In genomic region chr2:28066686-28067085, GRCm38 (mm10) we compare ENCODE assay signal across 18 mouse cellular contexts. TPM values are rescaled to one million over a fixed set of nuclear protein-coding genes. Genes with fewer than 3 reads are reported as not detected.
A peak's percentile ranks its signal among the peaks of the same experiment; 100 is the strongest.
DNase-seq lines count a peak whose midpoint lies in the region; ATAC-seq lines count a peak whose summit lies in the region.
"Had no signal": no experiment of that assay in that cellular context is flagged by ENCODE, and none has a peak within 500 bp of the region (broad histone marks: within the 10 kb centered on the region; RNA-seq: fewer than 3 reads in every experiment).

No protein-coding gene starts in this region.

- peaks cover 82% of the 10 kb centered on the region for H3K4me1 ChIP-seq in liver, embryonic 12.5 days
- peaks cover 25% of the 10 kb centered on the region for H3K4me1 ChIP-seq in forebrain, embryonic 13.5 days
- H3K4me1 ChIP-seq in midbrain, embryonic 16.5 days (ENCODE audit: control insufficient read depth, insufficient read depth, low read length): 0 out of 2 replicates have a peak, but pooled peaks cover 4% of the 10 kb centered on the region
- no peaks in the 10 kb centered on the region for H3K4me1 ChIP-seq in kidney, embryonic 16.5 days (ENCODE audit: insufficient read depth, low read length)
- H3K4me1 ChIP-seq: intestine, embryonic 15.5 days had no signal

- H3K36me3 ChIP-seq in liver, embryonic 12.5 days: no peaks in the 10 kb centered on the region
- no peaks in the 10 kb centered on the region for H3K36me3 ChIP-seq in forebrain, embryonic 13.5 days (ENCODE audit: poor library complexity, severe bottlenecking)
- no peaks in the 10 kb centered on the region for H3K36me3 ChIP-seq in midbrain, embryonic 16.5 days (ENCODE audit: control insufficient read depth, insufficient read depth, low read length)
- no peaks in the 10 kb centered on the region for H3K36me3 ChIP-seq in kidney, embryonic 16.5 days (ENCODE audit: insufficient read depth, low read length)
- H3K36me3 ChIP-seq: embryonic facial prominence, embryonic 10.5 days; heart, embryonic 12.5 days; intestine, embryonic 15.5 days had no signal

- H3K27me3 ChIP-seq in liver, embryonic 12.5 days (replicated peaks): no peaks in the 10 kb centered on the region
- no peaks in the 10 kb centered on the region for H3K27me3 ChIP-seq in forebrain, embryonic 13.5 days
- H3K27me3 ChIP-seq in midbrain, embryonic 16.5 days (ENCODE audit: control insufficient read depth, insufficient read depth, low read depth, low read length): no peaks in the 10 kb centered on the region
- H3K27me3 ChIP-seq in kidney, embryonic 16.5 days (ENCODE audit: insufficient read depth, low read length): no peaks in the 10 kb centered on the region
- H3K27me3 ChIP-seq: heart, embryonic 12.5 days had no signal

- no peak for ATAC-seq in liver, embryonic 12.5 days
- no peak for ATAC-seq in forebrain, embryonic 13.5 days
- ATAC-seq in midbrain, embryonic 16.5 days: no peak
- no peak for ATAC-seq in kidney, embryonic 16.5 days (ENCODE audit: low FRiP score, low TSS enrichment)
- ATAC-seq: intestine, embryonic 15.5 days had no signal

- H3K9ac ChIP-seq in liver, embryonic 12.5 days: peak overlapping the region; percentile 65; the same call in 1 of the 2 replicates
- H3K9ac ChIP-seq in forebrain, embryonic 13.5 days: no peak overlapping the region
- no peak overlapping the region for H3K9ac ChIP-seq in midbrain, embryonic 16.5 days (ENCODE audit: low read depth, low read length)
- H3K9ac ChIP-seq in kidney, embryonic 16.5 days (replicated peaks; ENCODE audit: low read length): no peak overlapping the region
- H3K9ac ChIP-seq: heart, embryonic 12.5 days; intestine, embryonic 15.5 days had no signal

- WGBS in liver, embryonic 12.5 days (ENCODE audit: insufficient replicate concordance): 75% methylated on average over 5 of the region's 5 CpGs
- 77% methylated on average over 5 of the region's 5 CpGs for WGBS in forebrain, embryonic 13.5 days
- WGBS in midbrain, embryonic 16.5 days: 67% methylated on average over 5 of the region's 5 CpGs
- 69% methylated on average over 5 of the region's 5 CpGs for WGBS in kidney, embryonic 16.5 days

- H3K9me3 ChIP-seq in liver, embryonic 12.5 days (replicated peaks): no peaks in the 10 kb centered on the region
- H3K9me3 ChIP-seq in forebrain, embryonic 13.5 days (replicated peaks): no peaks in the 10 kb centered on the region
- no peaks in the 10 kb centered on the region for H3K9me3 ChIP-seq in midbrain, embryonic 16.5 days (replicated peaks; ENCODE audit: control insufficient read depth, low read length, poor library complexity, severe bottlenecking)
- H3K9me3 ChIP-seq in kidney, embryonic 16.5 days (ENCODE audit: low read length): no peaks in the 10 kb centered on the region
- H3K9me3 ChIP-seq: embryonic facial prominence, embryonic 10.5 days; heart, embryonic 12.5 days; intestine, embryonic 15.5 days had no signal

- no peak overlapping the region for H3K4me2 ChIP-seq in liver, embryonic 12.5 days
- H3K4me2 ChIP-seq in forebrain, embryonic 13.5 days: no peak overlapping the region
- H3K4me2 ChIP-seq in midbrain, embryonic 16.5 days (ENCODE audit: low read length): no peak overlapping the region
- H3K4me2 ChIP-seq in kidney, embryonic 16.5 days (replicated peaks; ENCODE audit: low read depth, low read length): no peak overlapping the region
- H3K4me2 ChIP-seq: heart, embryonic 12.5 days; intestine, embryonic 15.5 days had no signal

- H3K4me3 ChIP-seq in liver, embryonic 12.5 days: no peak overlapping the region
- H3K4me3 ChIP-seq in forebrain, embryonic 13.5 days: no peak overlapping the region
- no peak overlapping the region for H3K4me3 ChIP-seq in midbrain, embryonic 16.5 days (ENCODE audit: low read depth, low read length)
- H3K4me3 ChIP-seq in kidney, embryonic 16.5 days (ENCODE audit: low read length): no peak overlapping the region
- H3K4me3 ChIP-seq: embryonic facial prominence, embryonic 10.5 days; erythroblast, embryonic 14.5 days; heart, embryonic 12.5 days; intestine, embryonic 15.5 days had no signal

- H3K27ac ChIP-seq in liver, embryonic 12.5 days: peak overlapping the region; percentile 97
- peak overlapping the region; percentile 78 for H3K27ac ChIP-seq in forebrain, embryonic 13.5 days
- H3K27ac ChIP-seq in midbrain, embryonic 16.5 days (ENCODE audit: low read length): peak overlapping the region; percentile 66
- H3K27ac ChIP-seq in kidney, embryonic 16.5 days (ENCODE audit: low read length): no peak overlapping the region
- H3K27ac ChIP-seq: embryonic facial prominence, embryonic 10.5 days; intestine, embryonic 15.5 days; kidney, postnatal 0 days; macrophage; stomach, postnatal 0 days had no signal

- peak; percentile 30 to 36 for DNase-seq in frontal cortex, adult 2 months (ENCODE audit: extremely low spot score in 1 of 2, low spot score in 1 of 2)
- no peak for DNase-seq in frontal cortex, postnatal 14 days (ENCODE audit: low spot score in 2 of 2)
- no peak for DNase-seq in liver
- DNase-seq in thymus, adult 18-20 months: no peak
- DNase-seq: gastrocnemius, postnatal 36 days; lung, adult 2 months; thymus, postnatal 4 days had no signal

RNA-seq across cellular contexts. Expression of gene Fcnb, which starts 18.0 kb away (rescaled TPM):
- 0.11 TPM in 1 of 2 replicates, not detected in the other for polyA plus RNA-seq in frontal cortex, adult 2 months (2012; rRNA removed)
- 6.0 and 8.5 TPM in 2 replicates for polyA plus RNA-seq in liver, embryonic 12.5 days (2016; fragmentation: Nextera tagmentation; extraction: Ambion mirVana)
- polyA plus RNA-seq in forebrain, embryonic 13.5 days (2015; fragmentation: Nextera tagmentation; extraction: Ambion mirVana): not detected in 2 replicates
- not detected in 2 replicates for polyA plus RNA-seq in midbrain, embryonic 16.5 days (2015; fragmentation: Nextera tagmentation; extraction: Ambion mirVana)
- polyA plus RNA-seq in kidney, embryonic 16.5 days (2015; fragmentation: Nextera tagmentation; extraction: Ambion mirVana): 0.40 TPM in 1 of 2 replicates, not detected in the other
- polyA plus RNA-seq: embryonic facial prominence, embryonic 10.5 days; erythroblast, embryonic 14.5 days; kidney, postnatal 0 days had no signal

Comparison
In these comparisons a context has a peak if more than half of its experiments do, and no peak if none do; other contexts are left out.
1. DNase-seq: peak in frontal cortex, adult 2 months (2 of 2); none in frontal cortex, postnatal 14 days (0 of 2), liver (single experiment) and thymus, adult 18-20 months (0 of 2).